Mouse (Mus musculus) embryonic facial prominence, embryonic 11.5 days (tissue): ENCODE data around the gene B230118H07Rik. TPM values are rescaled to one million over a fixed set of nuclear protein-coding genes. Genes with fewer than 3 reads are reported as not detected.
A peak's percentile ranks its signal among the peaks of the same experiment; 100 is the strongest.

Experiments
- ATAC-seq: fragments of 200-750 bp; cut with Nextera tagmentation; replicated peaks from 2 replicates; pipeline ENCODE4 v1.8.0; 2017; ENCODE audit warnings: low read depth; ENCODE audit not compliant: insufficient number of reproducible peaks, low FRiP score, low TSS enrichment
- DNase-seq: peaks from one replicate; pipeline ENCODE4 v3.0.0-alpha.2; 2015; ENCODE audit warnings: low spot score
- H3K27ac ChIP-seq: fragments of 300-500 bp; sonication (generic); replicated peaks from 2 replicates; pipeline ENCODE4 v1.5.1; 2014; ENCODE audit warnings: mild to moderate bottlenecking, low read depth, low read length, control low read depth
- H3K27me3 ChIP-seq: fragments of 300-500 bp; sonication (generic); 2 replicates; pipeline ENCODE4 v1.6.1; 2014; ENCODE audit warnings: mild to moderate bottlenecking, low read length, moderate library complexity, mixed read lengths; ENCODE audit not compliant: control insufficient read depth, insufficient read depth
- H3K36me3 ChIP-seq: fragments of 300-500 bp; sonication (generic); replicated peaks from 2 replicates; pipeline ENCODE4 v1.6.1; 2014; ENCODE audit warnings: low read depth, mild to moderate bottlenecking, low read length, moderate library complexity, mixed read lengths; ENCODE audit not compliant: control insufficient read depth, insufficient read depth
- H3K4me1 ChIP-seq: fragments of 300-500 bp; sonication (generic); 2 replicates; pipeline ENCODE4 v1.6.1; 2014; ENCODE audit warnings: low read length, mixed read lengths; ENCODE audit not compliant: control insufficient read depth, insufficient read depth
- H3K4me2 ChIP-seq: fragments of 300-500 bp; sonication (generic); 2 replicates; pipeline ENCODE4 v1.6.1; 2014; ENCODE audit warnings: low read depth, mild to moderate bottlenecking, control low read depth, low read length, moderate library complexity
- H3K4me3 ChIP-seq: fragments of 300-500 bp; sonication (generic); 2 replicates; pipeline ENCODE4 v1.5.1; 2014; ENCODE audit warnings: low read depth, low read length, control low read depth
- H3K9ac ChIP-seq: fragments of 300-500 bp; sonication (generic); replicated peaks from 2 replicates; pipeline ENCODE4 v1.6.1; 2014; ENCODE audit warnings: mild to moderate bottlenecking, control low read depth, low read length
- H3K9me3 ChIP-seq: fragments of 300-500 bp; sonication (generic); replicated peaks from 2 replicates; pipeline ENCODE4 v1.6.1; 2016; ENCODE audit warnings: mild to moderate bottlenecking, low read length, inconsistent platforms, mixed read lengths; ENCODE audit not compliant: control insufficient read depth
- WGBS: fragments of 180-500 bp; shearing (Covaris S2); extraction: QIAGEN DNeasy Blood & Tissue Kit; methylation state at CpG from one replicate; pipeline ENCODE4 v1.1.7; 2014; 5-methylcytosine and 5-hydroxymethylcytosine counted together
- polyA plus RNA-seq: library from polyadenylated mRNA; unstranded; fragments of >200 nt; fragmentation: Nextera tagmentation; extraction: Ambion mirVana; gene quantifications from 2 replicates; pipeline ENCODE4 v1.2.1, GENCODE M21; 2014

B230118H07Rik gene
- polyA plus RNA-seq, 1 experiment from 2014 or later = 63.7 TPM

DNA sequence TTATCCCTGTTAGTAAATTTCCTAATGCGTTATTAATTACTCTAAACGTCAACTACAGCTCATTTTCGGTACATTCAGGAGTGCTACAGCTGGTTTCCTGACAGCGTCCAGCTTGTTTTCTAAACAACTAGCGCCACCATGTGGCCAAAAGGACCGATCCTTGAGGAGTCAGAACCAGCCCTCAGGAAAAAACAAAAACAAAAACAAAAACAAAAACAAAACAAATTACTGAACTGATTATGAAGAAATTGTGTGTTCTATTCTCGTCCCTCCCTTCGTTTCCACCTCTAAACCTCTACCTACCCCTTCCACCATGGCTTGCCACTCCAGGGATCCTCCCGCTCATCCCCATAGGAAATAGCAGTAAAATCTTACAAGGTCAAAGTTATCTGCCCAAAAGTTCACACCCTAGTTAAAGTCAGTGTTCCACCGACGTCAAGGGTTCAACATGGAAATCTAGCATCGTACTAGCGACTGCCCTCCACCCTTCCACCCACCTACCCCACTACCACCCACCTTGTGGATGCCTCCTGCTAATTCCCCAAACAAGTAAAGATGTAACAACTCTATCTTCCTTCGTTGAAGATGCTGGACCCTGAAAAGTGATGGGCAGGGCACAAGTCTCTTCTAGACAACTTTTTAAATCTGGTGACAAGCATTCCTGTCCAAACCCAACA is 3.7 kb upstream of the B230118H07Rik start:
- Histone ChIP-seq H3K27ac (no peak overlapping the region), H3K4me3 (no peak overlapping the region), H3K36me3 (no peaks in the 10 kb centered on the region), H3K27me3 (no peaks in the 10 kb centered on the region), H3K9ac (no peak overlapping the region), H3K4me1 (no peaks in the 10 kb centered on the region), H3K9me3 (no peaks in the 10 kb centered on the region), H3K4me2 (peak overlapping the region; percentile 16; the same call in 1 of the 2 replicates)
- peak; percentile 87 for DNase-seq
- 17% methylated on average over 14 of the region's 14 CpGs for WGBS
- 0 out of 2 replicates have a peak, but pooled peaks have one; percentile 49 for ATAC-seq

DNA sequence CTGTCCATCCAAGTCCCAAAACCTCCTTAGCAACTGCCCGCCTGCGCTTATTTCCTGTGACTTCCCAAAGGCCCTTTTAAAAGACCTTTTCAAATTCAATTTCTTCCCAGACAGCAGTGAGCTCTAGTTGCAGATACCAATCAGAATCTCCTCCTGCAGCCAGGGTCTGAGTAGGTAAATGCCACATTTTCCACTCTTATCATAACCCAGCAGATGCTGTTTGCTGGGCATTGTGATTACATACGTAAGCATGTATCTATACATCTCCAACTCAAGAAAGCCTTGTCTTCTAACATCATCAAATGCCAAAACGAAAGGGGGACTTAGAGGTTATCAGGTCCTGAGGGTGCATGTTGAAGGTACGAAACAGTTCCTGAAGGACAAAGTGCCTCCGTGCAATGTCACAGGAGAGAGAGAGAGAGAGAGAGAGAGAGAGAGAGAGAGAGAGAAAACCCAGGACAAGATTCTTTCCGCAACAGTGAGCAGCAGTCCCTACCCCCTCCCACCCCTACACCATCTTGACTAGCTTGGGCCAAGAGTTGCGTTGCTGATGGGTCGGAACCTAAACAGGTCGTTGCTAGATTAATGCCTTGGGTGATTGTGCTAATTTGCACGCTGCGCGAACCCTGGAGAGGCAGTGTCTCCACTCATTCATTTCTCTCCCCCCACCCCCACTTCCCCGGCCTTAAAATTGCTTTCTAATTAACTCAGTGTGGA is 3.0 kb upstream of the B230118H07Rik start:
- Histone ChIP-seq H3K4me2 (peak overlapping the region; percentile 16; the same call in 1 of the 2 replicates), H3K4me3 (no peak overlapping the region), H3K27me3 (no peaks in the 10 kb centered on the region), H3K9ac (no peak overlapping the region), H3K36me3 (no peaks in the 10 kb centered on the region), H3K4me1 (no peaks in the 10 kb centered on the region), H3K27ac (no peak overlapping the region), H3K9me3 (no peaks in the 10 kb centered on the region)
- DNase-seq = no peak
- ATAC-seq = peak; percentile 50; the same call in 1 of the 2 replicates
- 46% methylated on average over 14 of the region's 14 CpGs for WGBS

DNA sequence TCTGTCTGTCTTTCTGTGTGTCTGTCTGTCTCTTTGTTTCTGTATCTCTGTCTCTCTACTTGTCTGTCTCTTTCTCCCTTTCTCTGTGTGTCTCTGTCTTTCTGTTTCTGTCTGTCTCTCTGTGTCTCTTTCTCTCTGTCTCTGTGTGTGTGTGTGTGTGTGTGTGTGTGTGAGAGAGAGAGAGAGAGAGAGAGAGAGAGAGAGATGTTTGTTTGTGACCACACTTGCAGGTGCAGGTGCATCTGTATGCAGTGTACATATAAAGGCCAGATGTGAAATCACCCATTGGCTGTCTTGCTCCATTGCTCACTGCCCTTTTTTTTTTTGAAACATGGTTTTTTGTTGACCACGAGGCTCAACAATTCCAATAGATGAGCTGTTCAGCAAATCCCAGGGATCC is 1.1 kb upstream of the B230118H07Rik start:
- Histone ChIP-seq H3K36me3 (no peaks in the 10 kb centered on the region), H3K4me3 (no peak overlapping the region), H3K4me1 (no peaks in the 10 kb centered on the region), H3K9me3 (no peaks in the 10 kb centered on the region), H3K27ac (no peak overlapping the region), H3K4me2 (no peak overlapping the region), H3K9ac (no peak overlapping the region), H3K27me3 (no peaks in the 10 kb centered on the region)
- DNase-seq (no peak), ATAC-seq (no peak)
- WGBS = 80% methylated on average over 1 of the region's 1 CpGs

DNA sequence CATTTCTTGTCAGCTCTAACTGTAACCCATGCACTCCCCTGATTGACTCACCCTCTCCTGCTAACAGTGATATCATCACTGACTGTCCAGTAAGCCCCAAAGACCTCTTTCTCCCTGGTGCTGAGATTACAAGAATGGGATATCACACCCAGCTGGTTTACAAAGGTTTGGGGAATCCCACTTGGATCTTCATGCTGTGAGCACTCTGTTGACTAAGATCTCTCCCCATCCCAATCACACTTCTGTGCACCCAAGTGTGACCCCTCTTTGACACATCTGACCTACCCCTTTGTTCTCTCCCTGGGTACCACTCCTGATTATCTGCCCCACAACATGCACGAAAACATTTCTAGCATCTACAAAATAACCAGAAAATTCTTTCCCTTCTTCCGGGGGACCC is 971 bp downstream of the B230118H07Rik start:
- no peaks in the 10 kb centered on the region for H3K27me3 ChIP-seq
- no peak overlapping the region for H3K27ac ChIP-seq
- no peak overlapping the region for H3K4me2 ChIP-seq
- 66% methylated on average over 2 of the region's 2 CpGs for WGBS
- no peak overlapping the region for H3K4me3 ChIP-seq
- H3K4me1 ChIP-seq = no peaks in the 10 kb centered on the region
- no peak overlapping the region for H3K9ac ChIP-seq
- DNase-seq = no peak
- ATAC-seq = no peak
- H3K36me3 ChIP-seq = no peaks in the 10 kb centered on the region
- H3K9me3 ChIP-seq = no peaks in the 10 kb centered on the region

DNA sequence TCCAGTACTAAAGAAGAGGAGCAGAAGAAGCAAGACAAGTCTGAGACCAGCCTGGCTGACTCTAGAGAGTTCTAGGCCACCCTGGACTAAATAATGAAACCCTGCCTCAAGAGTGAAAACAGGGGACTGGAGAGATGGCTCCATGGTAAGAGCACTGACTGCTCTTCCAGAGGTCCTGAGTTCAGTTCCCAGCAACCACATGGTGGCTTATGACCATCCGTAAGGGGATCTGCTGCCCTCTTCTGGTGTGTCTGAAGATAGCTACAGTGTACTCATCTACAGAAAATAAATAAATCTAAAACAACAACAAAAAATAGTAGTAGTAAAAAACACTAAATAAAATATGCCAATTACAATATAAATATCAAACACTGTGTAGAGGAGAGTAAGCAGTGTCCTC is 3.5 kb downstream of the B230118H07Rik start:
- no peak for ATAC-seq
- DNase-seq = no peak
- WGBS = 92% methylated on average over 1 of the region's 1 CpGs
- no peak overlapping the region for H3K4me3 ChIP-seq
- no peaks in the 10 kb centered on the region for H3K27me3 ChIP-seq
- no peak overlapping the region for H3K4me2 ChIP-seq
- no peak overlapping the region for H3K27ac ChIP-seq
- no peak overlapping the region for H3K9ac ChIP-seq
- no peaks in the 10 kb centered on the region for H3K9me3 ChIP-seq
- H3K36me3 ChIP-seq = no peaks in the 10 kb centered on the region
- H3K4me1 ChIP-seq = no peaks in the 10 kb centered on the region

DNA sequence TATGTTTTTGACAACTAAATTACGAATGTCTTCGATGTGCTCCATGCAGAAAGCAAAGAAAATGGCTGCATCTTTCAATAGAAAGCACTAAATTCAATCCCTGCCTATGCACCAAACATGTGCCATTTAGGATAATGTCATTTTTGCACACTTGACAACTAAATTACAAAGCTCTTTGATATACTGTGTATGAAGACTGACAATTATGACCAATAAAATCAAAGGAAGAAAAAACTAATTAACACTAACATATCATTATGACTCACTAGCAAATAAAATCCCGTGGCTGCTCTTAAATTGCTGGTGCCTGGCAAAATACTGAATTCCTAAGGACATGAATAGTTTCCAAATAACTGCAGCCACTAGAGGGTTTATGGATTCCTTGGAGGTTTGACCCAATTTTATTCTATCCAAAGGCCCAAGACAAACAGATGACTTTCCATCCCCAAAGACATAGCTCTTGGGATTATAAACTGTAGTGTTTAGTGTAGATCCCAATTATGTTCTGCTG is 9.4 kb downstream of the B230118H07Rik start:
- no peak for DNase-seq
- Histone ChIP-seq H3K4me1 (no peaks in the 10 kb centered on the region), H3K4me3 (no peak overlapping the region), H3K9ac (no peak overlapping the region), H3K27ac (no peak overlapping the region), H3K9me3 (no peaks in the 10 kb centered on the region), H3K36me3 (no peaks in the 10 kb centered on the region), H3K4me2 (no peak overlapping the region), H3K27me3 (no peaks in the 10 kb centered on the region)
- no peak for ATAC-seq
- WGBS = 72% methylated on average over 3 of the region's 3 CpGs

DNA sequence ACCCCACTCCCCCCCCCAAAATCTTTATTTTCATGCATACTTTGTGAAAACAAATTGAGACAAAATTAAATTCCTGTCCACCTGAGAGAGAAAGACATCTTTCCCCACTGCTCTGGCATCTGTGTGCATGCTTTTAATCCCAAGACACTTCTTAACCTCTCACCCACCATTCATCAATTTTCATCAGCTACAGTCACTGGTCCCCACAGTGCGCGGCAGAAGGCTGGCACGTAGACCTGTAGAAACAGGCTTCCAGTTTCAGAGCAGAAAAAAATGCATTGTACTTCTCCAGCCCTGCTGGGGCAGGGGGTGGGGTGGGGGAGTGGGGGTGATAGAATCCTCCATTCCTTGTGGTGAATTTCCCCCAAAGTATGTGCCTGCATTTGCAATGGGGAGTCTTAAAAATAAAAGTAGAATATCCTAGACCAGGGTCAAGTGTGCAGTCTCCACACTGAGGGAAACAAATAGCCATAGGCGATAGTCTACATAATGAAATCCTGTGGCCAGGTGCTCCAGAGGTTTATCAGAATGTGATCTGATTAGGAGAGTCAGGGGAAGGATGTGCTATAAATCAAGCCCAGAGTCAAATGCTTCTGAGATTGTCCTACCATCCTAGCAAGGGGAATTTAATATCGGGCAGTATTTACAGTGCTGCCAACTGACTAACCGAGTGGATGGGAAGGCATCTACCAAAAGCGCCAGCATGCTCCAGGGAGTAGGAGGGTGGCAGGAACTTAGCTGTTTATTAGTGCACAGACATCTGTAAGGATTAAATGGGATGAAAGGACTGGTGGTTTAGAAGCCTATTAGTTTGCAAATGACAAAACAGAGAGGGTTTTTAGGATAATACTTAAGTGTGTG is 10.1 kb downstream of the B230118H07Rik start:
- no peaks in the 10 kb centered on the region for H3K9me3 ChIP-seq
- H3K36me3 ChIP-seq = no peaks in the 10 kb centered on the region
- no peak overlapping the region for H3K27ac ChIP-seq
- no peak overlapping the region for H3K4me3 ChIP-seq
- no peak overlapping the region for H3K9ac ChIP-seq
- H3K4me1 ChIP-seq = no peaks in the 10 kb centered on the region
- ATAC-seq (no peak; the same call in 1 of the 2 replicates), DNase-seq (no peak)
- H3K4me2 ChIP-seq = no peak overlapping the region
- WGBS = 65% methylated on average over 7 of the region's 7 CpGs
- H3K27me3 ChIP-seq = no peaks in the 10 kb centered on the region
